Mouse (Mus musculus): ENCODE results near the gene Rab11fip3. TPM values are rescaled to one million over a fixed set of nuclear protein-coding genes. Genes with fewer than 3 reads are reported as not detected.

Gene Rab11fip3
- polyA plus RNA-seq, 1 experiment from 2014 or later = 4.5 TPM

GRCm38 (mm10) chr17:26007646-26008045 lies 61.7 kb downstream of the Rab11fip3 start:
- WGBS = 60% methylated on average over 2 of the region's 2 CpGs
- H3K9ac ChIP-seq (ENCODE audit: low read length) = no peak overlapping the region
- no peaks in the 10 kb centered on the region for H3K9me3 ChIP-seq (ENCODE audit: control insufficient read depth, low read length)
- no peaks in the 10 kb centered on the region for H3K27me3 ChIP-seq (ENCODE audit: control insufficient read depth, insufficient read depth, low read length)
- no peak for DNase-seq (ENCODE audit: low spot score)
- no peak overlapping the region for H3K4me2 ChIP-seq (replicated peaks; ENCODE audit: low read depth)
- no peak overlapping the region for H3K27ac ChIP-seq (replicated peaks)
- no peak overlapping the region for H3K4me3 ChIP-seq (ENCODE audit: low read depth, low read length)
- ATAC-seq (ENCODE audit: low FRiP score, low TSS enrichment) = no peak
- H3K36me3 ChIP-seq (ENCODE audit: control insufficient read depth, insufficient read depth, low read length) = peaks cover 3% of the 10 kb centered on the region; the same call in 1 of the 2 replicates
- TF ChIP-seq CTCF (IDR thresholded peaks at IDR 0.05; ENCODE audit: low read depth) = no peak
- TF ChIP-seq EP300 (optimal IDR thresholded peaks at IDR 0.05) = no peak
- no peaks in the 10 kb centered on the region for H3K4me1 ChIP-seq (replicated peaks; ENCODE audit: control insufficient read depth, insufficient read depth)

- Histone ChIP-seq H3K9me3 (ENCODE audit: control insufficient read depth, low read length) (no peaks in the 10 kb centered on the region), H3K27me3 (ENCODE audit: control insufficient read depth, insufficient read depth, low read length) (no peaks in the 10 kb centered on the region), H3K36me3 (ENCODE audit: control insufficient read depth, insufficient read depth, low read length) (peaks cover 3% of the 10 kb centered on the region; the same call in 1 of the 2 replicates), H3K4me3 (ENCODE audit: low read depth, low read length) (no peak overlapping the region), H3K9ac (ENCODE audit: low read length) (no peak overlapping the region), H3K27ac (replicated peaks) (no peak overlapping the region), H3K4me1 (replicated peaks; ENCODE audit: control insufficient read depth, insufficient read depth) (no peaks in the 10 kb centered on the region), H3K4me2 (replicated peaks; ENCODE audit: low read depth) (no peak overlapping the region)
- ATAC-seq (ENCODE audit: low FRiP score, low TSS enrichment) = no peak
- 76% methylated on average over 10 of the region's 10 CpGs for WGBS
- no peak for TF ChIP-seq EP300 (optimal IDR thresholded peaks at IDR 0.05)
- no peak for TF ChIP-seq CTCF (IDR thresholded peaks at IDR 0.05; ENCODE audit: low read depth)
- no peak for DNase-seq (ENCODE audit: low spot score)
Measured at GRCm38 (mm10) chr17:26005731-26006450, 63.5 kb downstream of the Rab11fip3 start.

- no peak overlapping the region for H3K4me2 ChIP-seq (replicated peaks; ENCODE audit: low read depth)
Measured at GRCm38 (mm10) chr17:26004711-26005110, 64.6 kb downstream of the Rab11fip3 start.

GRCm38 (mm10) chr17:26003864-26004263 lies 65.5 kb downstream of the Rab11fip3 start:
- no peak for ATAC-seq (ENCODE audit: low FRiP score, low TSS enrichment)
- Histone ChIP-seq H3K27me3 (ENCODE audit: control insufficient read depth, insufficient read depth, low read length) (no peaks in the 10 kb centered on the region), H3K9me3 (ENCODE audit: control insufficient read depth, low read length) (no peaks in the 10 kb centered on the region), H3K9ac (ENCODE audit: low read length) (no peak overlapping the region), H3K36me3 (ENCODE audit: control insufficient read depth, insufficient read depth, low read length) (peaks cover 3% of the 10 kb centered on the region; the same call in 1 of the 2 replicates), H3K4me1 (replicated peaks; ENCODE audit: control insufficient read depth, insufficient read depth) (no peaks in the 10 kb centered on the region), H3K27ac (replicated peaks) (no peak overlapping the region), H3K4me3 (ENCODE audit: low read depth, low read length) (no peak overlapping the region), H3K4me2 (replicated peaks; ENCODE audit: low read depth) (no peak overlapping the region)
- TF ChIP-seq EP300 (optimal IDR thresholded peaks at IDR 0.05) (no peak), CTCF (IDR thresholded peaks at IDR 0.05; ENCODE audit: low read depth) (no peak)
- 83% methylated on average over 2 of the region's 2 CpGs for WGBS
- DNase-seq (ENCODE audit: low spot score) = no peak

More at GRCm38 (mm10) chr17:26004711-26005110, 64.6 kb downstream of the Rab11fip3 start:
- Histone ChIP-seq H3K4me3 (ENCODE audit: low read depth, low read length) (no peak overlapping the region), H3K27me3 (ENCODE audit: control insufficient read depth, insufficient read depth, low read length) (no peaks in the 10 kb centered on the region), H3K9ac (ENCODE audit: low read length) (no peak overlapping the region), H3K4me1 (replicated peaks; ENCODE audit: control insufficient read depth, insufficient read depth) (no peaks in the 10 kb centered on the region), H3K27ac (replicated peaks) (no peak overlapping the region), H3K9me3 (ENCODE audit: control insufficient read depth, low read length) (no peaks in the 10 kb centered on the region), H3K36me3 (ENCODE audit: control insufficient read depth, insufficient read depth, low read length) (peaks cover 3% of the 10 kb centered on the region; the same call in 1 of the 2 replicates)
- WGBS = 94% methylated on average over 15 of the region's 15 CpGs
- TF ChIP-seq CTCF (IDR thresholded peaks at IDR 0.05; ENCODE audit: low read depth) = no peak
- TF ChIP-seq EP300 (optimal IDR thresholded peaks at IDR 0.05) = no peak
- DNase-seq (ENCODE audit: low spot score) (no peak), ATAC-seq (ENCODE audit: low FRiP score, low TSS enrichment) (no peak)

GRCm38 (mm10) chr17:25998425-25998824 lies 70.9 kb downstream of the Rab11fip3 start:
- H3K4me1 ChIP-seq (replicated peaks; ENCODE audit: control insufficient read depth, insufficient read depth) = no peaks in the 10 kb centered on the region
- no peak for ATAC-seq (ENCODE audit: low FRiP score, low TSS enrichment)

GRCm38 (mm10) chr17:25993489-25993888 lies 75.9 kb downstream of the Rab11fip3 start:
- H3K9ac ChIP-seq (ENCODE audit: low read length) = no peak overlapping the region
- TF ChIP-seq CTCF (IDR thresholded peaks at IDR 0.05; ENCODE audit: low read depth) (no peak), EP300 (optimal IDR thresholded peaks at IDR 0.05) (no peak)
- H3K27me3 ChIP-seq (ENCODE audit: control insufficient read depth, insufficient read depth, low read length) = no peaks in the 10 kb centered on the region
- ATAC-seq (ENCODE audit: low FRiP score, low TSS enrichment) = no peak
- H3K36me3 ChIP-seq (ENCODE audit: control insufficient read depth, insufficient read depth, low read length) = peaks cover 4% of the 10 kb centered on the region; the same call in 1 of the 2 replicates
- no peaks in the 10 kb centered on the region for H3K9me3 ChIP-seq (ENCODE audit: control insufficient read depth, low read length)
- no peak for DNase-seq (ENCODE audit: low spot score)
- no peak overlapping the region for H3K4me3 ChIP-seq (ENCODE audit: low read depth, low read length)
- H3K4me1 ChIP-seq (replicated peaks; ENCODE audit: control insufficient read depth, insufficient read depth) = no peaks in the 10 kb centered on the region
- no peak overlapping the region for H3K4me2 ChIP-seq (replicated peaks; ENCODE audit: low read depth)
- H3K27ac ChIP-seq (replicated peaks) = no peak overlapping the region
- 87% methylated on average over 3 of the region's 3 CpGs for WGBS

More at GRCm38 (mm10) chr17:25998425-25998824, 70.9 kb downstream of the Rab11fip3 start:
- Histone ChIP-seq H3K9me3 (ENCODE audit: control insufficient read depth, low read length) (no peaks in the 10 kb centered on the region), H3K9ac (ENCODE audit: low read length) (no peak overlapping the region), H3K36me3 (ENCODE audit: control insufficient read depth, insufficient read depth, low read length) (no peaks in the 10 kb centered on the region), H3K27me3 (ENCODE audit: control insufficient read depth, insufficient read depth, low read length) (no peaks in the 10 kb centered on the region), H3K4me3 (ENCODE audit: low read depth, low read length) (no peak overlapping the region), H3K27ac (replicated peaks) (no peak overlapping the region), H3K4me2 (replicated peaks; ENCODE audit: low read depth) (no peak overlapping the region)
- no peak for TF ChIP-seq CTCF (IDR thresholded peaks at IDR 0.05; ENCODE audit: low read depth)
- TF ChIP-seq EP300 (optimal IDR thresholded peaks at IDR 0.05) = no peak
- 88% methylated on average over 11 of the region's 11 CpGs for WGBS
- no peak for DNase-seq (ENCODE audit: low spot score)
